Mouse (Mus musculus) limb, embryonic 13.5 days (tissue): ENCODE results near the gene Ptpn6. TPM values are rescaled to one million over a fixed set of nuclear protein-coding genes. Genes with fewer than 3 reads are reported as not detected.

Source experiments
- ATAC-seq: fragments of 200-750 bp; cut with Nextera tagmentation; 2 replicates; pipeline ENCODE4 v1.8.0; 2017; ENCODE audit warnings: low read depth, moderate number of reproducible peaks, moderate TSS enrichment; ENCODE audit not compliant: low FRiP score
- H3K27ac ChIP-seq: fragments of 300-500 bp; sonication (generic); 2 replicates; pipeline ENCODE4 v1.5.1; 2015; ENCODE audit warnings: inconsistent platforms, mild to moderate bottlenecking, moderate library complexity
- H3K27me3 ChIP-seq: fragments of 300-500 bp; sonication (generic); 2 replicates; pipeline ENCODE4 v1.6.1; 2015; ENCODE audit warnings: mild to moderate bottlenecking, inconsistent platforms
- H3K36me3 ChIP-seq: fragments of 300-500 bp; sonication (generic); 2 replicates; pipeline ENCODE4 v1.6.1; 2015; ENCODE audit warnings: inconsistent platforms, mild to moderate bottlenecking, moderate library complexity
- H3K4me1 ChIP-seq: fragments of 300-500 bp; sonication (generic); 2 replicates; pipeline ENCODE4 v1.6.1; 2015; ENCODE audit warnings: inconsistent platforms
- H3K4me2 ChIP-seq: fragments of 300-500 bp; sonication (generic); replicated peaks from 2 replicates; pipeline ENCODE4 v1.6.1; 2015; ENCODE audit warnings: inconsistent platforms, mild to moderate bottlenecking, moderate library complexity
- H3K4me3 ChIP-seq: fragments of 300-500 bp; sonication (generic); 2 replicates; pipeline ENCODE4 v1.5.1; 2015; ENCODE audit warnings: moderate library complexity, mild to moderate bottlenecking, inconsistent platforms
- H3K9ac ChIP-seq: fragments of 300-500 bp; sonication (generic); 2 replicates; pipeline ENCODE4 v1.6.1; 2015; ENCODE audit warnings: mild to moderate bottlenecking, inconsistent platforms
- H3K9me3 ChIP-seq: fragments of 300-500 bp; sonication (generic); 2 replicates; pipeline ENCODE4 v1.6.1; 2016; ENCODE audit warnings: inconsistent platforms
- WGBS: fragments of 180-500 bp; shearing (Covaris S2); methylation state at CpG from one replicate; pipeline ENCODE4 v1.1.7; 2015; 5-methylcytosine and 5-hydroxymethylcytosine counted together
- polyA plus RNA-seq: library from polyadenylated mRNA; unstranded; fragments of >200 nt; fragmentation: Nextera tagmentation; extraction: Ambion mirVana; gene quantifications from 2 replicates; pipeline ENCODE4 v1.2.1, GENCODE M21; 2015

Gene Ptpn6
- polyA plus RNA-seq: 9.0 and 10.9 TPM in 2 replicates

DNA sequence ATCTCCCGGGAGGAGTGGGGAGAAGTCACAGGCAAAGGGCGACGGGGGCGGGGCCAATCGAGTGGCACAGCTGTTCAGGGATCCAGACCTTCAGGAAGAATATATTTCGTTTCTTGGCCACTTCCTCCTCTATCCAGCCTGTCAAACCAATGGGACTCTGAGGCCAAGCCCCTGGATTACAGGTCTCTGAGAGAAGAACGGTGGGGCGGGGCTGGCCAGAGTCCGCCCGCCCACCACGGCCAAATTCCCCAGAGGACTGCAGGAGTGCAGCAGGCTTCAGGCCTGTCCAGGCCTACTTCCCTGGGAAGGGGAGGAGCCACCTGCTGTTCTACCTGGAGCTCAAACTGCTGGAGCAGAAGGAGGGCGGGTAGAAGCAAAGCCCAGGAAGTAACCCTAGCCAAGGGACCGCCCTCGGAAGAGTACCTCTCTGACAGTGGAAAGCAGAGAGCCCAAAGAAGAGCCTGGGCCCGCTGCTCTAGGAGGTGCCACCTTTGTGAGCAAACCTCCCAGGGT lies at the start of gene Ptpn6:
Gene Ptpn6 (minus strand): TSS at position 204 of the 513 bp plus-strand sequence.
- H3K27ac ChIP-seq: peak within 1 kb of the TSS; percentile 99; the same call in 1 of the 2 replicates
- peak within 1 kb of the TSS; percentile 35; the same call in 1 of the 2 replicates for H3K9ac ChIP-seq
- no peak for ATAC-seq
- peaks cover 28% of the 10 kb centered on the region for H3K4me1 ChIP-seq
- H3K36me3 ChIP-seq: peaks cover 23% of the 10 kb centered on the region
- H3K9me3 ChIP-seq: no peaks in the 10 kb centered on the region
- H3K4me3 ChIP-seq: peak within 1 kb of the TSS; percentile 74; the same call in 1 of the 2 replicates
- peak within 1 kb of the TSS; percentile 71 for H3K4me2 ChIP-seq
- no peaks in the 10 kb centered on the region for H3K27me3 ChIP-seq
- 28% methylated on average over 15 of the region's 15 CpGs for WGBS

DNA sequence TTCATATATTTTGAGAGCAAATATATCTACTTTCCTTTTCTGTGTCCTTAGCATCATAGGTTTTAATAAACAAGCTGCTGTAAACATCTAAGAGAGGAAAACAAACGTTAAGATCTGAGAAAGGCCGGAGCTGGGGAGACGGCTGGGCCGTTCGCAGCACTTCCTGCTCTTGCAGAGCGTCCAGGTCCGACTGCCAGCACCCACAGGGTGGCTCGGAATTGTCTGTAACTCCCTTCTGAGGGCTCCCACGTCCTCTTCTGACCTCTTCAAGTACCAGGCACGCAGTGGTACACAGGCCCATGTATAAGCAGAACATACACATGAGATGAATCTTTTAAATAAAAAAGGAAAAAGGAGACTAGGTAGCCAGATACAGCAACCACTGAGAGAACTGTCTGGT lies 49.2 kb upstream of the Ptpn6 start:
- peaks cover under 1% of the 10 kb centered on the region; the same call in 1 of the 2 replicates for H3K4me1 ChIP-seq
- no peaks in the 10 kb centered on the region for H3K9me3 ChIP-seq
- H3K27me3 ChIP-seq: no peaks in the 10 kb centered on the region
- WGBS: 76% methylated on average over 10 of the region's 10 CpGs
- no peak overlapping the region for H3K27ac ChIP-seq
- H3K9ac ChIP-seq: no peak overlapping the region
- no peak overlapping the region for H3K4me2 ChIP-seq
- ATAC-seq: no peak
- no peaks in the 10 kb centered on the region for H3K36me3 ChIP-seq
- H3K4me3 ChIP-seq: no peak overlapping the region

DNA sequence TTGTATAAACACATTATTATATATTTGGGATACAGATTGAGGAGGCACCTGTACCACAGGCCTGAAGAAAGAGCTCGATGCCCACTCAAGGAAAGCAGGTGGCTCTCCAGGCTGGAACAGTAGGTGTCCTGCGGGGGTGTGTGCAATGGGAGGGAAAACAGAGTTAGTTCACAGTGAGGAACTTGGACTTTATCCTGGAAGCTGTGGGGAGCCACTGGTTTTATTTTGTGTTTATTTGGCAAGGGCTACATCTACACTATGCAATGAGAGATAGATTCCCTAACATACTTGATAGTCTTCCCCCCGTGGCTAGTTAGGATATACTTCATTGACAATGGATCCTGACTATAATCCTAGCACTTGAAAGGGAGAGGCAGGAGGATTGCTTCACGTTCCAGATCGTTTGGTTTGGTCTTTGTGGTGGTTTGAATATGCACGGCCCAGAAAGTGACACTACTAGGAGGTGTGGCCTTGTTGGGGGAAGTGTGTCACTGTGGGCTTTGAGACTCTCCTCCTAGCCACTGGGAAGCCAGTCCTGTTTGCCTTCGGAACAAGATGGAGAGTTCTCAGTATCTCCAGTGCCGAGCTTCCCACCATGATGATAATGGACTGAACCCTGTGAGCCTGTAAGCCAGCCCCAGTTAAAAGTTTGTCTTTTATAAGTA lies 48.4 kb upstream of the Ptpn6 start:
- no peaks in the 10 kb centered on the region for H3K9me3 ChIP-seq
- 51% methylated on average over 8 of the region's 8 CpGs for WGBS
- ATAC-seq: no peak

DNA sequence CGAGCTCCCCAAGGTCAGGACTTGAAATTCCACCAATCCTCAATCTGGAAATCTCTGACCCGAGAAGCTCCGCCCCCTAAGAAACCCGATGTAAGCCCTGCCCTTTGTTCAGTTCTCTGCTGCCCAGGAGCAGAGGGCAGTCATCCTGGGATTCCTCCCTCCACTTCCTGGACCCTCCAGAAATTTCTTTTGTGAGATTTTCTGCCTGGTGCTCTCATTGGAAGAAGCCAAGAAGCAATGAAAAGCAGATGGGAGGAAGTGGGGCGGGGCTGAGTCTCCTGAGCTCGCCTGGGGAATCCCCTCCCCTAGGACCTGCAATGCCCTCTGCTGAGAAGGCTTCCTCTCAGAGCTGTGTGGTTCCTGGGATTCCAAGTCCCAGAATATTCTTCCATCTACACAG lies 43.9 kb upstream of the Ptpn6 start:
- Histone ChIP-seq H3K4me3 (peak overlapping the region; percentile 15; the same call in 1 of the 2 replicates), H3K9ac (0 out of 2 replicates have a peak overlapping the region, but pooled peaks have one; percentile 25), H3K36me3 (no peaks in the 10 kb centered on the region), H3K9me3 (no peaks in the 10 kb centered on the region), H3K27me3 (peaks cover 8% of the 10 kb centered on the region; the same call in 1 of the 2 replicates), H3K27ac (no peak overlapping the region), H3K4me2 (peak overlapping the region; percentile 42), H3K4me1 (peaks cover 18% of the 10 kb centered on the region)
- 18% methylated on average over 6 of the region's 6 CpGs for WGBS
- ATAC-seq: no peak

More for the DNA sequence above, 48.4 kb upstream of the Ptpn6 start:
- Histone ChIP-seq H3K36me3 (no peaks in the 10 kb centered on the region), H3K4me2 (no peak overlapping the region), H3K27me3 (no peaks in the 10 kb centered on the region), H3K27ac (no peak overlapping the region), H3K4me1 (peaks cover 5% of the 10 kb centered on the region), H3K9ac (no peak overlapping the region), H3K4me3 (no peak overlapping the region)

DNA sequence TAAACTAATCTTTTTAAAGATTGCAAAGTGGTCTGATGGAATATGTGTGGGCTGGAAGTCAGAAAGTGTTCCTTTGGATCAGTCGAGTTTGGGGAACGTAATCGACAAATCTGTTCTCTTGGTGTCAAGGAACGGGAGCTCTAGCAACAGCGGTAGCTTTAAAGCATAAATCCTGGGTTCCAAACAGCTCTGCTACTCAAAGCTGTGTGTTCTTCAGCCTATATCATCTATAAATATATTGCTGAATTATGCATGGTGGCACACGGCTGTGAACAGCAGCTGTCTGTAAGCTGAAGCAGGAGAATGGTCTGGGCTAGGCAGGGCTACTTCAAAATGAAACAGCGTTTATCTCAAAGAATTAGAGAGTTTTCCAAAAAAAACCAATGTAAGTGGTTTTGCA lies 42.4 kb upstream of the Ptpn6 start:
- Histone ChIP-seq H3K4me2 (no peak overlapping the region), H3K4me3 (no peak overlapping the region), H3K4me1 (peaks cover 18% of the 10 kb centered on the region), H3K27ac (no peak overlapping the region), H3K27me3 (peaks cover 8% of the 10 kb centered on the region; the same call in 1 of the 2 replicates), H3K36me3 (no peaks in the 10 kb centered on the region), H3K9ac (no peak overlapping the region), H3K9me3 (no peaks in the 10 kb centered on the region)
- no peak for ATAC-seq
- 81% methylated on average over 7 of the region's 7 CpGs for WGBS

DNA sequence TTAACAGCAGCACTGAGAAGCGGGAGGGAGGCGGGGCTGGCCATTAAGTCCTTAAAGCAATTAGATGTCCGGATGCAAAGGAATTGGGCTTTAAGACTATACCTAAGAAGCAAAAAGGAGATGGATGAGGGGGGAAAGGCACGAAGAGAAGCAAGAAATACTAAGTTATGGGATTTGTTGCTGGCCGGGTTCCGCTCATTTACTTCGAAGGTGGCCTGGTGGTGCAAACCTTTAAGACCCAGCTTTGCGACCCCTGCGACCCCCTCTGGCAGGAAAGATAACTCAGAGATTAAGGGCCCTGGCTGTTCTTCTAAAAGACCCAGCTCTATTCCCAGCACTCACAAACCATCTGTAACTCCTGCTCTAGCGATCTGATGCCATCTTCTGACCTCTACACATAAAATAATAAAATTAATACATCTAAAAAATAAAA lies 41.5 kb upstream of the Ptpn6 start:
- H3K4me3 ChIP-seq: peak overlapping the region; percentile 39
- peaks cover 18% of the 10 kb centered on the region for H3K4me1 ChIP-seq
- no peak overlapping the region for H3K27ac ChIP-seq
- H3K27me3 ChIP-seq: peaks cover 8% of the 10 kb centered on the region; the same call in 1 of the 2 replicates
- no peak for ATAC-seq
- peak overlapping the region; percentile 71 for H3K4me2 ChIP-seq
- H3K9me3 ChIP-seq: no peaks in the 10 kb centered on the region
- no peaks in the 10 kb centered on the region for H3K36me3 ChIP-seq
- peak overlapping the region; percentile 51; the same call in 1 of the 2 replicates for H3K9ac ChIP-seq
- WGBS: under 1% methylated on average over 10 of the region's 10 CpGs

DNA sequence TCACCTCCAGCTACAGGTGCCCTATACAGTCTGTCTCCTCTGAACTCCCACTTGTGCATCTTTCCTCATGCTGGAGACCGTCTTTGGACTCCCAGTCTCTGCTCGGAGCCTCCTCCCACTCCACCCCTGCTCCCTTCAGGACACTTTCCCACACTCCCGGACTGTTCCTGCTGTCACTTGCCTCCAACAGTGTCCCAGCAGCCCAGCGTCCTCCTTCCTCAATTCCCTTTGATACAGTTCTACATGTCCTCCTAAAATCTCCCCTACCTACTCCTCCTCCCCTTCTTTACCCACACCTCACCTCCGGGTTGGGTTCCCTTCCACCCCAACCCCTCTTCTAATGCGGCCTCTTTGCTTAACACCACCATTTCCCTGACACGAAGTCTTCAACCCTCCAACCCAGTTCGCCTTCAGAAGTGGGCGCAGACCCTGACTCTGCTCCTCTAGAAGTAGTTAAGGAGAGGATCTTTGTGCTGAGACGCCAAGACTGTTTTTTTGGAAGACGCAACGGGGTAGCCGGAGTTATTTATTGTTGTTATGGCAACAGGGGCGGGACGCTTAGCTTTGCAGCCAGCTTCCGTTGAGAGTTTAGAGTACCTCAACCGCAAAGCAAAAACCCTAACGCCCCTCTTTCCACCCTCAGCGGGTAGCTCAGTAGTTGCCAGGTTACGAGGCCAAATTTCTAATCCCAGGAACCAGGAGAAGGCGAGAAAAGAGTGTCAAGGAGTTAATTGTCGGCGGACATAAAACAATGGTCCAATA lies 40.9 kb upstream of the Ptpn6 start, which contains the start of gene Lrrc23:
Gene Lrrc23 (minus strand): TSS at position 506 of the 762 bp plus-strand sequence.
- peak within 1 kb of the TSS; percentile 39 for H3K4me3 ChIP-seq
- peak; percentile 73; the same call in 1 of the 2 replicates for ATAC-seq
- 3% methylated on average over 23 of the region's 23 CpGs for WGBS

DNA sequence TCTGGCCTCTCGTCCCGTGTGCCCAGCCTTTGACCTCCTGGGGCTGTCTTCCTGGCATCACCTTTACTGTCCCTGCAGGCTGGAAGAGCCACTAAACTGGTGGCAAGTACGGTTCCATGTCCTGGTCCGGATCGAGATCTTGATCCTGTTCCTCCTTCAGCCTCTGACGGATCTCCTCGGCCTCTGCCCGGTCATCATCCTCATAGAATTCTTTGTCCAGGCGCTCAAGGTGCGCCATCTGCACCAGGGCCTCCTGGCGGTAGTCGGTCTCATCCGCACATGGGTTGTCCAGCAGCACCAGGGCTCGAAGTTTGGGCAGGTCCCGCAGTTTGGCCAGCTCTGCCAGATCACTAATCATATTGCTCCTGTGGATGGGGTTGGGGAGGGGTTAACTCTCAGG lies 32.0 kb upstream of the Ptpn6 start:
- Histone ChIP-seq H3K27ac (no peak overlapping the region), H3K9me3 (no peaks in the 10 kb centered on the region), H3K36me3 (no peaks in the 10 kb centered on the region), H3K4me1 (peaks cover 23% of the 10 kb centered on the region), H3K27me3 (peaks cover 45% of the 10 kb centered on the region), H3K4me3 (no peak overlapping the region), H3K4me2 (no peak overlapping the region), H3K9ac (no peak overlapping the region)
- 85% methylated on average over 15 of the region's 15 CpGs for WGBS
- ATAC-seq: no peak

More for the DNA sequence above, 40.9 kb upstream of the Ptpn6 start, which contains the start of gene Lrrc23:
- peaks cover 18% of the 10 kb centered on the region for H3K4me1 ChIP-seq
- H3K27ac ChIP-seq: no peak within 1 kb of the TSS
- H3K9me3 ChIP-seq: no peaks in the 10 kb centered on the region
- H3K9ac ChIP-seq: peak within 1 kb of the TSS; percentile 51; the same call in 1 of the 2 replicates
- H3K27me3 ChIP-seq: peaks cover 8% of the 10 kb centered on the region; the same call in 1 of the 2 replicates
- peak within 1 kb of the TSS; percentile 71 for H3K4me2 ChIP-seq
- H3K36me3 ChIP-seq: no peaks in the 10 kb centered on the region

DNA sequence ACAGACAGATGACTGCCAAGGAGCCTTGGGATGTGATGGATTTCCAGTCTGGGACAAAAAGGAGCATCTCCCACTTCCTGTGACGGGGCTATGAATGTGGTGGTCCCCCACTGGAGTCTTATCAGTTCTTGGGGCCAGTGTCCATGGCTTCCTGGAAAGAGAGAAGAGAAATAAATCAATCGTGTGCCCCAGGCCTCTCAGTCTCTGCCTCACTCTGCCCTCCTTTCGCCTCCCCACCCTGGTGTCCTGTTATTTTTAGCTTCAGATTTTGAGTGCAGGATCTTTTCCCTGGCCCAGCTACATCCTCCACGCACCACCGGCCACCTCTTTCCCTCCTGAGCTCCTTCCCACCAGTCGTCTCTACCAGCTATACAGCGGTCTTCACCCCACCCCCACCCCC lies 31.5 kb upstream of the Ptpn6 start:
- H3K36me3 ChIP-seq: no peaks in the 10 kb centered on the region
- peak overlapping the region; percentile 90 for H3K4me2 ChIP-seq
- ATAC-seq: no peak
- H3K27ac ChIP-seq: no peak overlapping the region
- no peaks in the 10 kb centered on the region for H3K9me3 ChIP-seq
- peaks cover 45% of the 10 kb centered on the region for H3K27me3 ChIP-seq
- H3K9ac ChIP-seq: peak overlapping the region; percentile 74
- peaks cover 23% of the 10 kb centered on the region for H3K4me1 ChIP-seq
- 65% methylated on average over 7 of the region's 7 CpGs for WGBS
- H3K4me3 ChIP-seq: peak overlapping the region; percentile 60

DNA sequence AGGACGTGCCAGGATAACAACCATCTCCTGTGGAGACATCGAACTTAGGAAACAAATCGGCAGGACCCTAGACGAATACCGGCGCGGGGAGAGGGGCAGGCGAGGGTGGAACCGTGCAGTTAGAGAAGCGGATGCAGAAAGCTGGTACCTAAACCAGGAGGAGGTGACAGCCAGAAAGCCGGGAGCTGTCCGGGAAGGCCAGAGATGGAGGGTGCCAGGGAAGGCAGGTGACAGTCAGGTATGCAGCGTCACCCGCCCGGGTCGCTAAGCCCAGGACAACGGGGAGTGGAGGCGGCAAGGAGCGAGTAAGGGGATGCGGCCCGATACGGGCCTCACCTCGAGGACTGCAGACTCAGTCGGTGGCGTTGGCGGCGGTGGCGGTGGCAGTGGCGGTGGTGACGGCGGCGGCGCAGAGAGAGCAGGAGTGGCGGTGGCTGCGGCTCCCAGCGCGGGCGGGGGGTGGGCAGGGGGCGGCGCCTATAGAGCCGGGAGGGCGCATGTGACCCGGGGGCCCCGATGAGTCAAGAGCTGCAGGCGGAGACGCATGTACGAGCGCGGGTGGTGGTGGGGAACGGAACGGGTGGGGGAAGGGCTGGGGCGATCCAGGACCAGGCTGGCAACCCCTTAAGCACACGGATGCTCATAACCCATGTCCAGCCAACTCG lies 30.7 kb upstream of the Ptpn6 start, which contains the start of gene Eno2:
Gene Eno2 (minus strand): TSS at position 573 of the 665 bp plus-strand sequence.
- peaks cover 23% of the 10 kb centered on the region for H3K4me1 ChIP-seq
- peak within 1 kb of the TSS; percentile 90 for H3K4me2 ChIP-seq
- H3K27me3 ChIP-seq: peaks cover 49% of the 10 kb centered on the region
- WGBS: 1% methylated on average over 48 of the region's 54 CpGs
- no peaks in the 10 kb centered on the region for H3K9me3 ChIP-seq
- peak; percentile 67 for ATAC-seq
- peak within 1 kb of the TSS; percentile 60 for H3K4me3 ChIP-seq
- H3K9ac ChIP-seq: peak within 1 kb of the TSS; percentile 74
- H3K27ac ChIP-seq: no peak within 1 kb of the TSS
- H3K36me3 ChIP-seq: no peaks in the 10 kb centered on the region

DNA sequence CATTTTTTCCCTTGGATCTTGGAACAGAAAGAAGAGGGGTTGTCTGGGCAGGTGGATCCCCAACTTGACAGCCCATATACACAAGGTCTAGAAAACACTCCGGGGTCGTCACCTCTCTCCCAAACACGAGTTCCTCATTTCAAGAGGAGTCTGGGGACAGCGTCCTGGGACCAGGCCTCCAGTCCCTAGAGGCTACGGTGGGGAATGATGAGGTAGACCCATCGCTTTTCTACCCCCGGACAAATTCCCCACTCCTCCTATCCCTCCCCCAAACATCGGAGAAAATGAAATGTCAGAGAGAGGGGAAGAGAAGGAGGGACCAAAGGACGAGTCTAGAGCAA lies 30.2 kb upstream of the Ptpn6 start:
- Histone ChIP-seq H3K9me3 (no peaks in the 10 kb centered on the region), H3K4me1 (peaks cover 23% of the 10 kb centered on the region), H3K27me3 (peaks cover 54% of the 10 kb centered on the region), H3K9ac (peak overlapping the region; percentile 74; the same call in 1 of the 2 replicates), H3K4me2 (peak overlapping the region; percentile 90), H3K36me3 (no peaks in the 10 kb centered on the region), H3K4me3 (peak overlapping the region; percentile 60), H3K27ac (no peak overlapping the region)
- WGBS: 7% methylated on average over 9 of the region's 9 CpGs
- ATAC-seq: no peak
